Mouse (Mus musculus) lung, postnatal 0 days (tissue): ENCODE measurements around the gene B3galt4. TPM values are rescaled to one million over a fixed set of nuclear protein-coding genes. Genes with fewer than 3 reads are reported as not detected.

Experiments
- ATAC-seq: fragments of 200-750 bp; cut with Nextera tagmentation; 2 replicates; pipeline ENCODE4 v1.8.0; 2017; ENCODE audit warnings: moderate library complexity
- DNase-seq: peaks from one replicate; pipeline ENCODE4 v3.0.0-alpha.2; 2016; ENCODE audit warnings: low spot score
- H3K27ac ChIP-seq: fragments of 300-500 bp; sonication (generic); 2 replicates; pipeline ENCODE4 v1.5.1; 2014; ENCODE audit warnings: antibody characterized with exemption, mild to moderate bottlenecking, low read length, mixed read lengths
- H3K27me3 ChIP-seq: fragments of 300-500 bp; sonication (generic); replicated peaks from 2 replicates; pipeline ENCODE4 v1.6.1; 2014; ENCODE audit warnings: low read length, mixed read lengths; ENCODE audit not compliant: insufficient read depth
- H3K36me3 ChIP-seq: fragments of 300-500 bp; sonication (generic); 2 replicates; pipeline ENCODE4 v1.6.1; 2014; ENCODE audit warnings: low read length, mixed read lengths; ENCODE audit not compliant: insufficient read depth
- H3K4me1 ChIP-seq: fragments of 300-500 bp; sonication (generic); 2 replicates; pipeline ENCODE4 v1.6.1; 2014; ENCODE audit warnings: antibody characterized with exemption, low read depth, low read length, mixed read lengths; ENCODE audit not compliant: insufficient read depth
- H3K4me2 ChIP-seq: fragments of 300-500 bp; sonication (generic); replicated peaks from 2 replicates; pipeline ENCODE4 v1.6.1; 2014; ENCODE audit warnings: low read depth, mild to moderate bottlenecking, low read length, moderate library complexity, mixed read lengths
- H3K4me3 ChIP-seq: fragments of 300-500 bp; sonication (generic); 2 replicates; pipeline ENCODE4 v1.5.1; 2014; ENCODE audit warnings: low read depth, low read length
- H3K9ac ChIP-seq: fragments of 300-500 bp; sonication (generic); replicated peaks from 2 replicates; pipeline ENCODE4 v1.6.1; 2014; ENCODE audit warnings: low read depth, mild to moderate bottlenecking
- H3K9me3 ChIP-seq: fragments of 300-500 bp; sonication (generic); 2 replicates; pipeline ENCODE4 v1.6.1; 2016; ENCODE audit warnings: low read length, mixed read lengths
- CTCF ChIP-seq: IDR thresholded peaks from 2 replicates; pipeline ENCODE4 v1.5.1; 2016; ENCODE audit warnings: antibody characterized with exemption, mild to moderate bottlenecking
- EP300 ChIP-seq: IDR thresholded peaks from 2 replicates; pipeline ENCODE4 v1.6.1; 2016; ENCODE audit warnings: antibody characterized with exemption, mild to moderate bottlenecking, control low read depth
- WGBS: fragments of 180-500 bp; shearing (Covaris S2); extraction: QIAGEN DNeasy Blood & Tissue Kit; methylation state at CpG from one replicate; pipeline ENCODE4 v1.1.7; 2014; 5-methylcytosine and 5-hydroxymethylcytosine counted together
- polyA plus RNA-seq: library from polyadenylated mRNA; unstranded; fragments of >200 nt; fragmentation: Nextera tagmentation; extraction: Ambion mirVana; gene quantifications from 2 replicates; pipeline ENCODE4 v1.2.1, GENCODE M21; 2015

Gene B3galt4
- polyA plus RNA-seq, 1 experiment from 2014 or later = 12.0 TPM

DNA sequence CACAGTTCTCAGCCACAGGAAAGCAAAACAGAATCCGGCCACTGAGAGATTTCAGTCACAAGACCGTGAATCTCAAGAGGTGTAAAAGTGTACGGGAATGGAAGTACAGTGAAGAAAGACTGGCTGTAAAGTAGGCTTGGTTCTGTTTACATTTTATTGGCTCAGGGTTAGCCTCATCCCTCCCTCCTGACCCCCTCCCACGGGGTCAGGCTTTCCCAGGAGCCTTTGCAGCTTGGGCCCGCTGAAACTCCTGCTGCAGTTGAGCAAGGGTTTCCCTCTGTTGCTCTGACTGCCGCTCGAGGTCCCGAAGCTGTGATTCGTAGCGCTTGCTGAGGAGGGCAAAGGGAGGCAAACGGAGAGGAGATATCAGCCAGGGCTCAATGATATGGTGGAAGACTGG, 12.5 kb downstream of the B3galt4 start:
- TF ChIP-seq CTCF (no peak), EP300 (no peak)
- WGBS = 75% methylated on average over 11 of the region's 11 CpGs
- 0 out of 2 replicates have a peak, but pooled peaks cover 8% of the 10 kb centered on the region for H3K36me3 ChIP-seq

DNA sequence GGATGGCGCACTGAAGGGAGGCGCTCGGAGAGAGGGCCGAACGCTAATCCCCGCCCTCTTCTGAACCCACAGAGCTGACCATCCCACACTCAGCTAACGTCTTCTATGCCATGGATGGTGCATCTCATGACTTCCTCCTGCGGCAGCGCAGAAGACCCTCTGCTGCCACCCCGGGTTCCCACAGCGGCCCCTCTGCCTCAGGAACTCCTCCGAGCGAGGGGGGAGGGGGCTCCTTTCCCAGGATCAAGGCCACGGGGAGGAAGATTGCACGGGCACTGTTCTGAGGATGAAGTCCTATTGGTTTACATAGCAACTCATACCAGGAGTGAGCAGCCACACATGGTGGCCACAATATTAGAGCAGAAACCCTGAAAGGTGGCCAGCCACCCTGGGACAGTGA, 14.3 kb downstream of the B3galt4 start:
- Histone ChIP-seq H3K4me1 (peaks cover 6% of the 10 kb centered on the region; the same call in 1 of the 2 replicates), H3K27me3 (no peaks in the 10 kb centered on the region), H3K27ac (no peak overlapping the region)

More for the DNA sequence above, 12.5 kb downstream of the B3galt4 start:
- no peaks in the 10 kb centered on the region for H3K9me3 ChIP-seq
- no peak overlapping the region for H3K9ac ChIP-seq
- H3K27me3 ChIP-seq = no peaks in the 10 kb centered on the region
- no peak overlapping the region for H3K4me2 ChIP-seq
- H3K27ac ChIP-seq = no peak overlapping the region
- ATAC-seq = no peak
- no peak for DNase-seq
- no peak overlapping the region for H3K4me3 ChIP-seq
- H3K4me1 ChIP-seq = peaks cover 6% of the 10 kb centered on the region; the same call in 1 of the 2 replicates

DNA sequence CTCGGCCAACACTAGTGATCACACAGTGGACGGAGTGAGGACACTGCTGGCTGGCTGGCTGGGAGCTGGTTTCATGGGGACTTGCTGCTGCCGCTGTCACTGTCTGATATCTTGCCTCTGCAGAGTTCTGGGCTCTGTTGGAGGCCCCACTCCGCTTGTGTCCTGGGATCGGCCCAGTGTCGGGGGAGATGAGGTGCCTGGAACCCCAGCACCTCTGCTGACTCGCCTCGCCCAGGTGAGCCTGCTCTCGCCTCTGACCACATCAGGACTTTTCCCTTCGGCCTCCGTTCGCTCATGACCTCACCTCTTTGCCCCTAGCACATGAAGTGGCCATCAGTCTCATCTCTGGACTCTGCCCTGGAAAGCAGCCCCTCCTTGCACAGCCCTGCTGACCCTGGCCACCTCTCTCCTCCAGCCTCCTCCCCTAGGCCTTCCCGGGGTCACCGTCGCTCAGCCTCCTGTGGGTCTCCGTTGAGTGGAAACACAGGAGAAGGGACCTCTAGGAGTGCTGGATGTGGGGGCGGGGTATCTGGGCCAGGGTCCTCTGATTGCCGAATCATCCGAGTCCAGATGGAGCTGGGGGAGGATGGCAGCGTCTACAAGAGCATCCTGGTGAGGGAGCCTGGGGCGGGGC, 15.7 kb downstream of the B3galt4 start:
- Histone ChIP-seq H3K36me3 (peaks cover 20% of the 10 kb centered on the region), H3K4me2 (no peak overlapping the region), H3K27ac (no peak overlapping the region), H3K9me3 (no peaks in the 10 kb centered on the region), H3K4me1 (0 out of 2 replicates have a peak, but pooled peaks cover 5% of the 10 kb centered on the region), H3K9ac (no peak overlapping the region), H3K27me3 (no peaks in the 10 kb centered on the region), H3K4me3 (no peak overlapping the region)
- ATAC-seq (no peak), DNase-seq (no peak)
- WGBS = 83% methylated on average over 21 of the region's 21 CpGs
- TF ChIP-seq EP300 = no peak

More for the DNA sequence above, 14.3 kb downstream of the B3galt4 start:
- TF ChIP-seq EP300 = no peak
- no peak for TF ChIP-seq CTCF
- ATAC-seq = no peak
- H3K4me2 ChIP-seq = no peak overlapping the region
- peaks cover 20% of the 10 kb centered on the region for H3K36me3 ChIP-seq
- no peak for DNase-seq
- 79% methylated on average over 15 of the region's 15 CpGs for WGBS
- no peak overlapping the region for H3K9ac ChIP-seq
- H3K9me3 ChIP-seq = no peaks in the 10 kb centered on the region
- H3K4me3 ChIP-seq = no peak overlapping the region

DNA sequence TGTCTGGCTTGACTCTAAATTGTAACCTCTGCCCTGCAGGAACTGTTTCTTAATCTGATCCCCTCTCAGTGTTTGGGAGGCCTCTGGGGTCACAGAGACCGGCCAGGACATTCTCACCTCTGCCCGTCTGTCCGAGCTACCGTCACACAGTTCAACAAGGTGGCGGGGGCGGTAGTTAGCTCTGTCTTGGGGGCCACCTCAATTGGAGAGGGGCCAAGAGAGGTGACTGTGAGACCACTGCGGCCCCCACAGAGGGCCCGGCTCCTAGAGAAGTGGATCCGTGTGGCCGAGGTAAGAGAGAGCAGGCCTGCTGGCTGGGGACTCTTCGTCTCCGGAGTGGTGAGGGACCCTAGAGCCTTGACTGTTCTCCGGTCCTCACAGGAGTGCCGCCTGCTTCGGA, 18.3 kb downstream of the B3galt4 start:
- Histone ChIP-seq H3K27me3 (no peaks in the 10 kb centered on the region), H3K4me1 (0 out of 2 replicates have a peak, but pooled peaks cover 5% of the 10 kb centered on the region), H3K4me2 (no peak overlapping the region), H3K27ac (no peak overlapping the region), H3K9ac (no peak overlapping the region), H3K4me3 (no peak overlapping the region), H3K36me3 (peaks cover 20% of the 10 kb centered on the region), H3K9me3 (no peaks in the 10 kb centered on the region)
- 93% methylated on average over 15 of the region's 15 CpGs for WGBS
- ATAC-seq (no peak), DNase-seq (no peak)
- TF ChIP-seq CTCF = no peak
- TF ChIP-seq EP300 = no peak

DNA sequence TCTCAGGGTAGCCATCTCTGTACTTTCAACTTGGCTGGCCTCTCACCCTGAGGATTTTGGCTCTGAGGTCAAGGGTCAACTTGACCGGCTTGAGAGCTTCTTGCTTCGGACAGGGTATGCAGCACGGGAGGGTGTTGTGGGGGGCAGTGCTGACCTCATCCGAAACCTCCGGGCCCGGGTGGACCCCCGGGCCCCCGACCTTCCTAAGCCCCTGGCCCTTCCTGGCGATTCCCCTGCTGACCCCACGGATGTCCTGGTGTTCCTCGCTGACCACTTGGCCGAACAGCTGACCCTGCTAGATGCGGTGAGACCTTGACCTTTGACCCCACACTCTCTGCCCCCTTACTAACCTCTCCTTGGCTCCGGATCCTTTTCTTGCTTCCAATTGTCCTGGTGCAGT, 18.8 kb downstream of the B3galt4 start:
- peaks cover 20% of the 10 kb centered on the region for H3K36me3 ChIP-seq
- WGBS = 86% methylated on average over 11 of the region's 14 CpGs
- no peak for ATAC-seq

DNA sequence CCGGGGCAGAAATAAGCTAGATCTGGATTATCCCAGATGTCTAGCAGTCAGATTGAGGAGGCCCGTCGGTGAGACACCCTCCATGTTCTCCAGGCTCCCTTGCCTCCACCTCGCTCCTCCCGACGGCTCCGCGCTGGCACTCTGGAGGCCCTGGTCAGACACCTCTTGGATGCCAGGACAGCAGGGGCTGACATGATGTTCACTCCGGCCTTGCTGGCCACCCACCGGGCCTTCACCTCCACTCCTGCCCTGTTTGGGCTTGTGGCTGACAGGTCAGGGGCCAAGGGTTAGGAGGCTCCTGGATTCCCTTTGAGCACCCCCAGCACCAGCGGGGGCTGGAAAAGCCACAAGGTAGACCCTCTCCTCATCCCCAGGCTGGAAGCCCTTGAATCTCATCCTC, 19.3 kb downstream of the B3galt4 start:
- no peak for TF ChIP-seq CTCF
- no peak for TF ChIP-seq EP300
- H3K9ac ChIP-seq = no peak overlapping the region
- H3K4me3 ChIP-seq = no peak overlapping the region
- H3K4me2 ChIP-seq = no peak overlapping the region
- no peak for DNase-seq
- no peak overlapping the region for H3K27ac ChIP-seq
- H3K27me3 ChIP-seq = no peaks in the 10 kb centered on the region
- ATAC-seq = no peak
- 88% methylated on average over 11 of the region's 11 CpGs for WGBS
- H3K36me3 ChIP-seq = peaks cover 15% of the 10 kb centered on the region
- 0 out of 2 replicates have a peak, but pooled peaks cover 5% of the 10 kb centered on the region for H3K4me1 ChIP-seq
- no peaks in the 10 kb centered on the region for H3K9me3 ChIP-seq

More for the DNA sequence above, 18.8 kb downstream of the B3galt4 start:
- Histone ChIP-seq H3K4me2 (no peak overlapping the region), H3K9ac (no peak overlapping the region), H3K27ac (no peak overlapping the region), H3K4me1 (0 out of 2 replicates have a peak, but pooled peaks cover 5% of the 10 kb centered on the region), H3K9me3 (no peaks in the 10 kb centered on the region), H3K27me3 (no peaks in the 10 kb centered on the region), H3K4me3 (no peak overlapping the region)
- no peak for DNase-seq
- no peak for TF ChIP-seq EP300
- no peak for TF ChIP-seq CTCF
